In the genomic region with DNA sequence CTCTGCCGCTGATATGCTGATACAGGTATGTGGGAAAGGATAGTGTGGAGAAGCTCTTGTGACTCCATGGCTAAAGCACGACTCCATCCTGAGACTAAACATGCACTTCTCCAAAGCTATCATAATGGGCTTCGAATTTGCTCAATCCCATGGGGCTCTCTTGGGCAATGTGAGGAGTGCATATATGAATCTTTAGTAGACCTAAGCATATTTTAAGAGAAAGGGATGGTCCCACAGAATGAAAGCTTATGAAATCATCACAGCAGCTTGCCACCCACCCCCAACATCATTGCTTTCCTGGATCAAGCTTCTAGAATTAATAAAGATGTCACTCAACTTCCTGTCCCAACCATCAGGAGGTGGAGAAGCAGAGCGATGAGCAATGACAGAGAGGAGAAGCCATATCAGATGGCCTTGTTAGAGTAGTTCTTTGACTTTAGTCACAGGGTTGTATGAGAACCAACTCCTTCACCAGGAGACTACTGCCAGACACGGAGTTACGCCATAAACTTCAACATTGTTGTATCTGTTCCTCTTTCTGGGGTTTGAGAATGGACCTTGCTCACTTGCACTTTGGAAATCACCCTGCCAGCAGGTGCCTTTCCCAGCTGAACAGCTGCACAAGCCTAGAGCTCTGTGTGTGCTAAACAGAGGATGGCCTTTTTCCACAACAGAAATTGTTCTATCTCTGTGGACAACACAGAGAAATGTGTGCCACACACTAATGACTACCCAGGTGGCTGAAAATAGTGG, we compare ENCODE assay signal across 23 mouse cellular contexts. TPM values are rescaled to one million over a fixed set of nuclear protein-coding genes. Genes with fewer than 3 reads are reported as not detected.
A peak's percentile ranks its signal among the peaks of the same experiment; 100 is the strongest.
DNase-seq lines count a peak whose midpoint lies in the region; ATAC-seq and TF ChIP-seq lines count a peak whose summit lies in the region.
"Had no signal": no experiment of that assay in that cellular context is flagged by ENCODE, and none has a peak within 500 bp of the region (broad histone marks: within the 10 kb centered on the region; RNA-seq: fewer than 3 reads in every experiment).

No protein-coding gene starts in this region.

- no peaks in the 10 kb centered on the region for H3K9me3 ChIP-seq in liver, embryonic 11.5 days (ENCODE audit: control insufficient read depth, low read length)
- H3K9me3 ChIP-seq: forebrain, embryonic 10.5 days; forebrain, embryonic 13.5 days; hindbrain, embryonic 13.5 days had no signal

- no peak overlapping the region for H3K27ac ChIP-seq in liver, adult 2 months (replicated peaks; ENCODE audit: insufficient read depth, low read depth, low read length)
- H3K27ac ChIP-seq in liver, embryonic 11.5 days (ENCODE audit: low read depth, low read length) = no peak overlapping the region
- no peak overlapping the region for H3K27ac ChIP-seq in kidney, adult 2 months (ENCODE audit: insufficient read depth, low read depth, low read length)
- H3K27ac ChIP-seq: forebrain, embryonic 10.5 days; forebrain, embryonic 13.5 days; hindbrain, embryonic 13.5 days had no signal

- no peak for ATAC-seq in liver, embryonic 11.5 days (replicated peaks; ENCODE audit: low FRiP score)
- peak; percentile 98 for ATAC-seq in granulocyte monocyte progenitor cell, adult 5-6 weeks (replicated peaks; ENCODE audit: poor library complexity, severe bottlenecking)
- ATAC-seq: forebrain, embryonic 13.5 days; forebrain, embryonic 16.5 days; hindbrain, embryonic 16.5 days had no signal

- DNase-seq in liver, adult 2 months (ENCODE audit: extremely low read depth, low read depth, low spot score) = peak; percentile 33
- no peak for DNase-seq in liver, embryonic 11.5 days (ENCODE audit: low spot score)
- DNase-seq in spleen, postnatal 36 days (ENCODE audit: low spot score in 2 of 2) = peak; percentile 7 to 22
- no peak for DNase-seq in spleen, postnatal 4 days (ENCODE audit: low spot score in 2 of 2)
- peak; percentile 51 for DNase-seq in splenic B cell, adult 2 months (ENCODE audit: low read depth, low spot score)
- DNase-seq in kidney, adult 2 months = no peak
- no peak for DNase-seq in adrenal gland, adult 8-10 months
- DNase-seq: adrenal gland, adult 2 months; adrenal gland, postnatal 25 days; cerebellum, adult 11-12 months; cerebellum, adult 8-10 months; cerebellum, postnatal 10 days; cerebellum, postnatal 36 days; gastrocnemius, postnatal 10 days; gastrocnemius, postnatal 36 days; heart, adult 11 months had no signal

- no peak for TF ChIP-seq POLR2A in liver, adult 2 months (IDR thresholded peaks at IDR 0.05; ENCODE audit: extremely low read depth, insufficient read depth, low read length)
- TF ChIP-seq POLR2A in kidney, adult 2 months (IDR thresholded peaks at IDR 0.05; ENCODE audit: low read depth, low read length) = no peak

- no peak for TF ChIP-seq CTCF in liver, adult 2 months (IDR thresholded peaks at IDR 0.05; ENCODE audit: low read depth, low read length)
- no peak for TF ChIP-seq CTCF in kidney, adult 2 months (conservative IDR thresholded peaks at IDR 0.05; ENCODE audit: insufficient read depth, insufficient read length, low read depth, low read length)

- H3K79me2 ChIP-seq in liver, adult 2 months (ENCODE audit: control insufficient read depth, insufficient read depth, low read length) = no peaks in the 10 kb centered on the region

- H3K9ac ChIP-seq in liver, adult 2 months (ENCODE audit: low read depth, low read length) = no peak overlapping the region
- no peak overlapping the region for H3K9ac ChIP-seq in liver, embryonic 11.5 days (ENCODE audit: low read depth, low read length)
- H3K9ac ChIP-seq: forebrain, embryonic 13.5 days; hindbrain, embryonic 13.5 days had no signal

- H3K4me3 ChIP-seq in liver, adult 2 months (ENCODE audit: insufficient read depth, low read depth, low read length) = no peak overlapping the region
- H3K4me3 ChIP-seq in liver, embryonic 11.5 days (ENCODE audit: low read depth, low read length) = no peak overlapping the region
- H3K4me3 ChIP-seq in kidney, adult 2 months (ENCODE audit: insufficient read depth, low read depth, low read length) = no peak overlapping the region
- H3K4me3 ChIP-seq: forebrain, embryonic 10.5 days; forebrain, embryonic 13.5 days; hindbrain, embryonic 13.5 days had no signal

- no peaks in the 10 kb centered on the region for H3K27me3 ChIP-seq in liver, adult 2 months (ENCODE audit: control insufficient read depth, insufficient read depth, low read length)
- H3K27me3 ChIP-seq in liver, embryonic 11.5 days (replicated peaks; ENCODE audit: control insufficient read depth, insufficient read depth, low read length) = peaks cover 10% of the 10 kb centered on the region; the same call in 1 of the 2 replicates
- no peaks in the 10 kb centered on the region for H3K27me3 ChIP-seq in splenic B cell, adult 2 months (ENCODE audit: control insufficient read depth, insufficient read depth, low read length, poor library complexity, severe bottlenecking)
- no peaks in the 10 kb centered on the region for H3K27me3 ChIP-seq in kidney, adult 2 months (replicated peaks; ENCODE audit: control insufficient read depth, insufficient read depth, low read length)
- H3K27me3 ChIP-seq: forebrain, embryonic 13.5 days; hindbrain, embryonic 13.5 days had no signal

- H3K4me2 ChIP-seq in liver, embryonic 11.5 days = no peak overlapping the region
- H3K4me2 ChIP-seq: forebrain, embryonic 13.5 days; heart, embryonic 11.5 days; hindbrain, embryonic 13.5 days had no signal

- H3K4me1 ChIP-seq in liver, adult 2 months (ENCODE audit: control insufficient read depth, insufficient read depth, low read length) = no peaks in the 10 kb centered on the region
- H3K4me1 ChIP-seq in liver, embryonic 11.5 days (replicated peaks; ENCODE audit: control insufficient read depth, insufficient read depth, low read length) = no peaks in the 10 kb centered on the region
- H3K4me1 ChIP-seq in kidney, adult 2 months (ENCODE audit: control insufficient read depth, insufficient read depth, low read length) = no peaks in the 10 kb centered on the region
- H3K4me1 ChIP-seq: forebrain, embryonic 10.5 days; forebrain, embryonic 13.5 days; hindbrain, embryonic 13.5 days had no signal

- 73% methylated on average over 6 of the region's 6 CpGs for WGBS in liver, adult 2 months
- WGBS in liver, embryonic 11.5 days = 81% methylated on average over 6 of the region's 6 CpGs
- 91% methylated on average over 6 of the region's 6 CpGs for WGBS in kidney, adult 2 months

- H3K36me3 ChIP-seq in liver, adult 2 months (ENCODE audit: control insufficient read depth, insufficient read depth, low read length) = no peaks in the 10 kb centered on the region
- no peaks in the 10 kb centered on the region for H3K36me3 ChIP-seq in liver, embryonic 11.5 days (ENCODE audit: control insufficient read depth, insufficient read depth, low read length)
- H3K36me3 ChIP-seq in splenic B cell, adult 2 months (ENCODE audit: control insufficient read depth, insufficient read depth, low read length, poor library complexity, severe bottlenecking) = no peaks in the 10 kb centered on the region
- H3K36me3 ChIP-seq in kidney, adult 2 months (ENCODE audit: control insufficient read depth, insufficient read depth, low read length) = no peaks in the 10 kb centered on the region
- H3K36me3 ChIP-seq: forebrain, embryonic 10.5 days; hindbrain, embryonic 13.5 days had no signal

RNA-seq across cellular contexts. Expression of a gene that starts 8.0 kb away (rescaled TPM):
- total RNA-seq in liver, adult 2 months (2014; rRNA removed) = 1.3 and 1.6 TPM in 2 replicates
- 0.24 and 0.34 TPM in 2 replicates for polyA plus RNA-seq in liver, adult 2 months (2012; rRNA removed)
- 4.5 and 5.1 TPM in 2 replicates for polyA plus RNA-seq in liver, embryonic 11.5 days (2014; fragmentation: Nextera tagmentation; extraction: Ambion mirVana)
- total RNA-seq in granulocyte monocyte progenitor cell, adult 5-6 weeks (2014; fragmentation: Nextera tagmentation) = 0.45 TPM in 1 of 2 replicates, not detected in the other
- 0.39 TPM in 1 of 2 replicates, not detected in the other for total RNA-seq in granulocyte monocyte progenitor cell, adult 5-6 weeks (2017)
- polyA plus RNA-seq in kidney, adult 2 months (2012; rRNA removed) = 4.7 and 6.5 TPM in 2 replicates
- total RNA-seq in adrenal gland, adult 8-10 months (2022) = 1 to 10 TPM; 3.6 to 7.1 (median 4.7) TPM

Comparison
In these comparisons a context has a peak if more than half of its experiments do, and no peak if none do; other contexts are left out.
1. DNase-seq: peak in liver, adult 2 months (single experiment), spleen, postnatal 36 days (2 of 2) and splenic B cell, adult 2 months (single experiment); none in liver, embryonic 11.5 days (single experiment), spleen, postnatal 4 days (0 of 2), kidney, adult 2 months (single experiment) and adrenal gland, adult 8-10 months (single experiment).